Mouse (Mus musculus) CD4-positive, CD25-positive, alpha-beta regulatory T cell (primary cell): ENCODE measurements around the gene Gsta3. TPM values are rescaled to one million over a fixed set of nuclear protein-coding genes. Genes with fewer than 3 reads are reported as not detected.

Experiments
- polyA plus RNA-seq: library from polyadenylated mRNA; unstranded; fragments of 100-300 nt; shearing (Covaris generic); gene quantifications from one replicate; pipeline ENCODE4 v1.2.1, GENCODE M21; 2017

Gene Gsta3
- 1.3 TPM for polyA plus RNA-seq

GRCm38 (mm10) chr1:21239911-21240898 is at the start of gene Gsta3:
Gene Gsta3, plus strand, starts transcription at chr1:21240589.

GRCm38 (mm10) chr1:21218489-21218919 is 21.9 kb upstream of the Gsta3 start, which contains the start of gene Tmem14a:
Gene Tmem14a, plus strand, starts transcription at chr1:21218575.

Other genes starting within 250 kb of the Gsta3 start
- gene Tram2, start 161.4 kb upstream of the Gsta3 start, polyA plus RNA-seq: 5.1 TPM
- 5.0 TPM for gene Tmem14a, start 22.0 kb upstream of the Gsta3 start, polyA plus RNA-seq
- gene Khdc1a, start 109.1 kb downstream of the Gsta3 start, polyA plus RNA-seq: 2.9 TPM
- gene Khdc1c, start 127.7 kb downstream of the Gsta3 start, polyA plus RNA-seq: not detected
- 0.26 TPM for gene Khdc1b, start 143.0 kb downstream of the Gsta3 start, polyA plus RNA-seq